Mouse (Mus musculus) cerebellum, adult 2 months (tissue): ENCODE results near the gene Edem1.

Experiments
- CTCF ChIP-seq: fragments of 200-500 bp; IDR thresholded peaks from 2 replicates; pipeline ENCODE4 v1.5.1; 2011; ENCODE audit warnings: low read depth, mild to moderate bottlenecking, control low read depth, low read length, moderate library complexity, borderline replicate concordance; ENCODE audit not compliant: insufficient read depth
- POLR2A ChIP-seq: fragments of 200-500 bp; IDR thresholded peaks from 2 replicates; pipeline ENCODE4 v1.6.1; 2011; ENCODE audit warnings: low read length, control low read depth, borderline replicate concordance; ENCODE audit not compliant: insufficient read depth

DNA sequence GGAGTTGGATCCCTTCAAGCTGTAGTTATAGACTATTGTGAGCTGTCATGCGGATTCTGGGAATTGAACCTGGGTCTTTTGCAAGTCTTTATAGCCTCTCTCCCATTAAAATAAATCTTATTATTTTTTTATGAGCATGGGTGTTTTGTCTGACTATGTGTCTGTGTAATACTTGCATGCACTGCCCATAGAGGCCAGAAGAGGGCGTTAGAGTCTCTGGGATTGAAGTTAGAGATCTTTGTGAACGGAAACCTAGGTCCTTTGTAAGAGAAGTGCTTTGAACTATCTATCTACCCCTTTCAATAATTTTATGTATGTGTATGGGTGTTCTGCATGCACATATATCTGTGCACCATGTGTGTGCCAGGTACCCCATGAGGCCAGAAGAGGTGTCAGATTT is 21.0 kb upstream of the Edem1 start:
- TF ChIP-seq POLR2A (no peak), CTCF (no peak)
